Mouse (Mus musculus): Measurements from ENCODE around the gene Rbm19.

Rbm19 gene

GRCm38 (mm10) chr5:120167787-120168325 lies 51.6 kb downstream of the Rbm19 start:
- no peak for DNase-seq

- DNase-seq = no peak
These were observed 55.8 kb downstream of the Rbm19 start for GRCm38 (mm10) chr5:120171865-120172728.

DNA sequence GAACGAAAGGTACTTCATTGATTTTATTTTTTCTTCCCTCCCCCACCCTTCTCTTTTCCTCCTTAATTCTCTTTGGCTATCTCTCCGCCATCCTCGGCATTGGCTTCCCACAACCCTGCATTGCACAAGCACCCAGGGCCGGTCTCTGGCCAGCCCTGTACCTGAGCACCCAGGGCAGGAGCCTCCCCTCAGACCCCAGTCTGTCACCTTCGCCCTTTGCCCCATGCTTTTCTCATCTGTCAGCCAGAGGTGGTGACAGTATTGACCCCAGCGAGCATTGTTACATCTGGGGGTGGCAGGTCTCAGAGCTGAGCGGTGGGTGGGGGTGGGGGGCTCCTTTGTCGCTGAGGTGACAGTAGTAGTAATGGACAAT lies 56.5 kb downstream of the Rbm19 start:
- no peak for DNase-seq

DNA sequence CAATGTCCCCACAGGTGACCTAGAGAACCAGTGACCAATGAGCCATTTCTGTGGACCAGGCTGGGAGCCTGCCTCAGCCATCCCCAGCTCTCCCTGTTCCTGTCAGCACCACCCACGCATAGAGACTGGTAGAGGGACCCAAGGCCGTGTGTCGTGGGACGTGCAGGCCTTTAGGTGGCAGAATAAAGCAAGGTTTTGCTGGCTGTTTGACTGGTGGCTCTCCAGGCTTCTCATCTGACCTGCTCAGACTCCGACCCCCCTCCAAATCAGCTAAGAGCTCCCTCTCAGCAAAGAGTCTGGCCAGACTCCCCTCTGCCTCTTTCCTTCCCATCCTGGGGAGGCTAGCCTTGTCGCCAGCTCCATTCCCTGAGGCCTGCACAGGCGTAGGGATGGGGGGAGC lies 58.1 kb downstream of the Rbm19 start:
- no peak for DNase-seq

- no peak for DNase-seq
These were observed 59.0 kb downstream of the Rbm19 start for GRCm38 (mm10) chr5:120175217-120175616.

DNA sequence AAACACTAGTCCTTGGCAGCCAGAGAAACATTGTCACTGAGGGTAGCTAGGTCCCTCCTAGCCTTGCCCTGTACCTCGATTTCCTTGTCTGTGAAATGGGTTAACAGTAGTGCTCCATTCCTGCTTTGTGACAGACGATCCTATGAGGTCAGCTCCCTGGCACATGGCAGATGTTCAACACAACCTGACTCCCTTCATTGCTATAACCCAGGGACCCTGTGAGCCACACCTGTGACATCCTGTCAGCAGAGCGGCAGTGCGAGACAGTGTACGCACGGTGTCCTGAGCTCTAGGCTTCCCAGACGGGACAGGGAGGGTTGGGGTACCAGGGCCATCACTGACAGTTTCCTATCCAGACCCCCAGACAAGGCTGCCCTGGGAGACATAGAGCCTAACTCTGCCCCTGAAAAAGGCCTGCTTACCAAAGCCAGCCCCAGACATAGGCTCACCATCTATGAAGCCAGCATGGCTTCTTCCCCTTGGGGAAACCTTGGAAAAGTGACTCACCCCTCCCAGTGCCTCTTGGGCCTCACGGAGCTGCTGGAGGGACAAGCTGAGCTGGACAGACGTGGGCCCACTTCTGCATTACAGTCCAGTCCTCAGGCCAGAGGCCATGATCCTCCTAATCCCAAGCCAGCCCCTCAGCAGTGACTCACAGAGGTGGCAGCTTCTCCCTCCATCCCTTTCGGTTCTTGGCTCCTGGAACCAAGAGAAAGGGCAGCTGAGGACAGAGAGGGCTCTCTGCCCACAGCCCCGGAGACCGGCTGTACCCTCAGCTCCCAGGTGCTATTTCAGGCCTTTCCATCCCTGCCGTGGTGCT lies 60.2 kb downstream of the Rbm19 start:
- no peak for DNase-seq

GRCm38 (mm10) chr5:120177066-120177340 lies 60.7 kb downstream of the Rbm19 start:
- DNase-seq = no peak

- no peak for DNase-seq
These were observed 63.8 kb downstream of the Rbm19 start for GRCm38 (mm10) chr5:120180102-120180501.

DNA sequence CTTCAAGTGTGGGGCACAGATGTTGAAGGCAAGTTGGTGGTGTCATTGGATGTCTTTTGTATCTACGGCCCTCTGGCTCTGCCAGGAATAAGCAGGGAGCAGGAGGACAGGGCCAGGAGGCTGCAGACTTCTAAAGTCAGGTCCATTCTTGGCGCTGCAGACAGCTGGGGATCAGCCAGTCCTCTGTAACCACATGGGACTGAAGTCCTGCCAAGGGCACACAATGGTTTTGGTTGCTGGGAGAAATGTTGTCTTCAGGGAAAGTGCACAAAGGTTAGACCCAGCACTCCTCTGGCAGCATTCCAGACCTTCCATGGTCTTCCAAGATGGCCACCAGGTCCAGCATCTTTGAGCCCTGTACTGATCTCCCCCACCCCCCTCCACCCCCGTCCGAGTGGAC lies 65.1 kb downstream of the Rbm19 start:
- DNase-seq = no peak

GRCm38 (mm10) chr5:120183321-120183720 lies 67.1 kb downstream of the Rbm19 start:
- no peak for DNase-seq

DNA sequence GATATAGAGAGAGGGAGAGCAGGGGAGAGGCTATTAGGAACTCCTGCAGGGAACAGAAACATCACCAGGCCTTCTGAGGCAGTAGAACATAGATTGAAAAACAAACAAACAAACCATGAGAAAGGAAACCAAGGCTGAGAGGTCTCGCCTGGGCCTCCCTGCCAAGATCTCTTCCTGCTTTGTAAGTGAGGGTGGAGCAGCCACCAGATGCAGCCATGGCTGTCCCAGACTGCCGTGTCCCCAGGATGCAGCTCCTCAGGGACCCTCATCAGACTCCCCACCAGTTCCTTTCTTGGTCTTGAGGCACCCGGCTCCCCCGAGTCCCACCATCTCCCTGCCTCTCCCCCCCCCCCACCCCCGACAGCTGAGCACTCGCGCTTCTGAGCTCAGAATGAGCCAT lies 67.5 kb downstream of the Rbm19 start:
- no peak for DNase-seq

- no peak for DNase-seq
These were observed 69.7 kb downstream of the Rbm19 start for GRCm38 (mm10) chr5:120185949-120186348.

- no peak for DNase-seq
These were observed 72.3 kb downstream of the Rbm19 start for GRCm38 (mm10) chr5:120188541-120188940.

DNA sequence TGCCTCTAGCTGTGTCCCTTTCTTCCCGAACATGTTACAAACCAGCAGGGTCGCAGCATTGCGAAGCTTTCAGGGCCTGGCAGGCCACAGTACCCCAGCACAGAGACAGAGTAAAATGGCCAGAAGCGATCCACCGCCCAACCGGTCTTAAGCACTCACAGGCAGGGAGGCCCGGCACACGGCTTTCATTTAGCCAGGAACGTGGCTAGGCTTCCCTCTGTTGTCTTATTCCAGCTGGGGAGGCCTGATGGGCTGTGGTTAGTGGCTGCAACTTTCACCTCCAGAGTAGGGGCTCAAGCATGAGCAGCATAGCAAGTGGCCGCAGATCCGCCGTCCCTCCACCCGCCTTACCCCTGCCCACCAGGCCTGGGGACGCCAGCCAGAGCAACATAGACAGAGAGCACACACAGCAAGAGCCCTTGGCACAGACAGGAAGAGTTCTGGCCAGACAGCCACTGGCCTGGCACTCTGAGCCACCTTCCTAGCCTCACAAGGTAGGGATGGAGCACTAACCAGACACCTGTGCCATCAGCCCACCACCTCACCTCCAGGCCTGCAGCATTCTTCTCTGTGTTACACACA lies 73.8 kb downstream of the Rbm19 start:
- DNase-seq = no peak

DNA sequence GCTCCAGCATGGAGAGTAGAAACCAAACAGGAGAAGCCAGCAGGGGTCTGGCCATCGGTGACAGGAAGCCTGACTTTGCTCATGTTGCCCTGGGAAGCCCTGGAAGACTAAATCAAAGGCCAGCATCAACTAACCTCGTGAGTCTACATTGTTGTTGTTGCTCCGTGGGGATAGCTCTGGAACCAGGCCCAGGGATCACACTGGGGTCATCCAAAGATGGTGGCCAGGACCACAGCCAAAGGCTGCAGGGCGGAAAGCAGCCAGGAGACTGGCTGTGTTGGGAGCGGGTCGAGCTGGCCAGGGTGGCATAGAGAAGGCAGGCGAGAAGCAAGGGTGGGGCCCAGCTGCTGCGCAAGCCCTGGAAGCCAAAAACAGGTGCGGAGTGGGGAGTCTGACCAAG lies 75.4 kb downstream of the Rbm19 start:
- no peak for DNase-seq

- no peak for DNase-seq
These were observed 78.2 kb downstream of the Rbm19 start for GRCm38 (mm10) chr5:120194309-120194941.

DNA sequence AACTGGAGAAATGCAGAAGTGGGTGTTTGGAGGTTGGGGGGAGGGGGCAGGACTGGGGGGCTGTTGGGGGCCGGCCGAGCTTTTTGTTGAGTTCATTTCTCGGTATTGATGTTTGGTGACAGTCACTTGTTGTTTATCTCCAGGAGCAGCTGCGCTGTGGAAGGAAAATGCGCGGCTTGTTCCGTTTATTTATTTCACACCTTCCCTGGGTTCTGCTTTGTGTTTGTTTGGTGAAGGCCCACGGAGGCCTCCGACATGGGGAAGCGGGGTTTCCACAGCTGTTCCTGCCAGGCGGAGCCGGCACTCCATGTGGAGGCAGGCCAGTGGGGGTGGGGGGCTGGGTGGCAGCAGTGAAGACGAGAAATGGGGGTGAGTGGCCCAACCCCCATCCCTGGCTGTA lies 78.7 kb downstream of the Rbm19 start:
- DNase-seq = no peak

DNA sequence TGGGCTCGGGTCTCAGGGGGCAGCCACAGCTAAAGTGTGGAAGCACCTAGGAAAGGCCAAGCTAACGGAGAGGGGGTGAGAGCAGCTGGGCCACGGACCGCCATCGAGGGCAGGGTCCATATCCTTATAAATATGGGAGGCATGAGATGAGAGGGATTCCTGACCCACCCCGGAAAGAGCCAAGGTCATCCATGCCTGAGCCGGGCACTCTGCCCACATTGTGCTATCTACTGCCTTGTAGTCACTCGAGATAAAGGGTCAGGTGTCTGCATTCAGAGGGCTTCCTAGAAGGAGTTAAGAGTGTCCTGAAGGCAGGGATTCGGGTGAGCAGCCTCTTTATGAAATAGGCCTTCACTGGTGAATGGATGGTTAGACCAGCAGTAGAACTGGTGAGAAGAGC lies 80.6 kb downstream of the Rbm19 start:
- no peak for DNase-seq

- no peak for DNase-seq
These were observed 81.6 kb downstream of the Rbm19 start for GRCm38 (mm10) chr5:120197813-120198387.

GRCm38 (mm10) chr5:120199865-120200264 lies 83.6 kb downstream of the Rbm19 start:
- no peak for DNase-seq

DNA sequence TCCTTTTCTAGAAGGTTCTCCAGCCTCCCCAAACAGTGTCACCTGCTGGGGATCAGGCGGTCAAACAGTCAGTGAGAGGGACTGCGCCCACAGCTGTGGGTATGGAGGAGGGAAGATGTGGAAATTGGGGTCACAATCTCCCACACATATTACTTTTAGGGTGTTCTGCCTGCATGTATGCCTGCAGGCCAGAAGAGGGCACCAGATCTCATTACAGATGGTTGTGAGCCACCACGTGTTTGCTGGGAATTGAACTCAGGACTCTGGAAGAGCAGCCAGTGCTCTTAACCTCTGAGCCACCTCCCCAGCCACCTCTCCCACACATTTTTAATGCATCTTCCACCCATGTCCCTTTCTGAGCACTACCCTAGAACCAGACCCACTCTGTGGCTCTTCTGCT lies 88.1 kb downstream of the Rbm19 start:
- DNase-seq = no peak

DNA sequence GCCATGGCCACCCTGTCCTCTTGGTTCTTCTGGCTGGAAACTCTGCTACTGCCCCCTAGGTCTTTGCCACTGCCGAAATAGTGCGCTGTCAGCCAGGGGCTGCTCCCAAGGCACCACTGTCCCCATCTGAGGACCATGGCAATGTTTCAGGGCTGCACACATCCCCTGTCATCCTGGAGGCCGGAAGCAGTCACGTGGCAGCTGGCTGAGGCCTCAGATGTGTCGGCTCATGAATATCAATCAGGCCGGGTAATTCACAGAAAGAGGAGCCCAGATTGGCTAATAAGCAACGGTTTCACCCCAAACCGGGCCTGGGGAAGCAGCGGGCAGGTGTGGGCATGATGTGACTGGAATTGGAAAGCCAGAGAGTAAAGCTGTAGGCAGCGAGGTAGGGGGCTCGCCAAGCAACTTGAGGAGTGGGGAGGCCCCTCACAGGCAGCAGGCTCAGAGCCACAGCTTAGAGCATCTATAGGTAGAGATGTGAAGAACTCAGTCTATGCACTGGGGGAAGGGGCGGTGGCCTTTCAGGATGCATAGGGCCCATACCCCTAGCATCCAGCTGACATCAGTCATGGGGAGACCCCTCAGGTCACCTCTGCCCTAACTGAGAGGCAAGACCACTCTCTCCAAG lies 90.2 kb downstream of the Rbm19 start:
- DNase-seq = no peak

Measured in thymus, postnatal 36 days (tissue).